Mouse (Mus musculus) monocyte, adult 5-6 weeks (primary cell): ENCODE data around the gene Tulp3. TPM values are rescaled to one million over a fixed set of nuclear protein-coding genes. Genes with fewer than 3 reads are reported as not detected.

Experiments
- ATAC-seq: fragments of 153-309, 156-312 bp; replicated peaks from 2 replicates; pipeline ENCODE4 v1.8.0; 2017; ENCODE audit warnings: mild to moderate bottlenecking; ENCODE audit not compliant: low TSS enrichment, insufficient number of reproducible peaks, severe bottlenecking, poor library complexity, low FRiP score
- total RNA-seq: library from RNA; stranded (forward); fragments of 200-1000, 200-491, 200-594 nt; gene quantifications from 3 replicates; pipeline ENCODE4 v1.2.3, GENCODE M21; 2017

The Tulp3 gene
- total RNA-seq, 1 experiment from 2014 or later, result 0.48 TPM

GRCm38 (mm10) chr6:128301458-128301857 is 54.2 kb downstream of the Tulp3 start:
- no peak for ATAC-seq

GRCm38 (mm10) chr6:128300134-128301001 is 55.3 kb downstream of the Tulp3 start, which contains the start of gene Tead4:
TSS of gene Tead4 (minus strand) at chr6:128300823.
- no peak for ATAC-seq

- ATAC-seq, result no peak
These were observed 56.1 kb downstream of the Tulp3 start for GRCm38 (mm10) chr6:128299292-128300133.

GRCm38 (mm10) chr6:128298246-128298645 is 57.4 kb downstream of the Tulp3 start:
- no peak for ATAC-seq

- ATAC-seq, result no peak
These were observed 58.8 kb downstream of the Tulp3 start for GRCm38 (mm10) chr6:128296750-128297393.

- ATAC-seq, result no peak
These were observed 59.5 kb downstream of the Tulp3 start for GRCm38 (mm10) chr6:128295876-128296749.

- ATAC-seq, result no peak
These were observed 64.4 kb downstream of the Tulp3 start for GRCm38 (mm10) chr6:128291284-128291683.

- no peak for ATAC-seq
These were observed 67.0 kb downstream of the Tulp3 start for GRCm38 (mm10) chr6:128288681-128289080.

- ATAC-seq, result no peak
These were observed 69.7 kb downstream of the Tulp3 start for GRCm38 (mm10) chr6:128285792-128286430.

GRCm38 (mm10) chr6:128282126-128282525 is 73.5 kb downstream of the Tulp3 start:
- no peak for ATAC-seq

- no peak for ATAC-seq
These were observed 75.0 kb downstream of the Tulp3 start for GRCm38 (mm10) chr6:128280472-128281145.

- no peak for ATAC-seq
These were observed 76.0 kb downstream of the Tulp3 start for GRCm38 (mm10) chr6:128279608-128280007.

GRCm38 (mm10) chr6:128279099-128279498 is 76.6 kb downstream of the Tulp3 start:
- no peak for ATAC-seq

- no peak for ATAC-seq
These were observed 78.2 kb downstream of the Tulp3 start for GRCm38 (mm10) chr6:128277132-128278085.

GRCm38 (mm10) chr6:128276349-128276748 is 79.3 kb downstream of the Tulp3 start:
- no peak for ATAC-seq

- ATAC-seq, result no peak
These were observed 80.1 kb downstream of the Tulp3 start for GRCm38 (mm10) chr6:128275506-128276064.
